Mouse (Mus musculus) MEL (cell line): ENCODE measurements around the gene Herc2.

ENCODE experiments used
- CTCF ChIP-seq, 3 experiments: IDR thresholded peaks in 2 of 3; conservative IDR thresholded peaks in 1 of 3; 2 replicates each; pipeline ENCODE4 v1.5.1; 2011 to 2012; ENCODE audit warnings: low read length in 3 of 3, low read depth in 2 of 3, mild to moderate bottlenecking in 2 of 3, improper control_type of control experiment in 1 of 3, inconsistent platforms in 1 of 3, mixed read lengths in 1 of 3, moderate library complexity in 1 of 3; ENCODE audit not compliant: control insufficient read depth in 1 of 3, insufficient read depth in 1 of 3, poor library complexity in 1 of 3, severe bottlenecking in 1 of 3
- EP300 ChIP-seq, 2 experiments: IDR thresholded peaks; 2 replicates each; pipeline ENCODE4 v1.6.1; 2011; ENCODE audit warnings: improper control_type of control experiment in 2 of 2, low read length in 2 of 2, low read depth in 1 of 2, mild to moderate bottlenecking in 1 of 2
- ZC3H11A ChIP-seq: IDR thresholded peaks from 2 replicates; pipeline ENCODE4 v1.6.1; 2012; ENCODE audit warnings: low read depth, mild to moderate bottlenecking, inconsistent platforms, low read length, improper control_type of control experiment

DNA sequence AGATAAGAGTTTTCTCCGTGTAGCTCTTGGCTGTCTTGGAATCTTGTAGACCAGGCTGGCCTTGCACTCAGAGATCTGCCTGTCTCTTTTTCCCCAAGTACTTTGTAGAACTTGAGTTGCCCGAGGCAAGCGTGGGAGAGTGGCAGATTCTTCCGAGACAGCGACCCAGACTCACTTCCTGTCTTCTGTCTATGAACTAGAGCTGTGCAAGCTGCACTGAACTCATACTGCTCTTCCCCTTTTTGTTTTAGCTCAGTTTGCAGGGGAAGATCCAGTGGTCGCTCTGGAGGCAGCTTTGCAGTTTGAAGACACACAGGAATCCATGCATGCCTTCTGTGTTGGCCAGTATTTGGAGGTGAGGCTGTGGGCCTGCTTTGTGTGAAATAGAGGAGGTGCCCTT is 81.6 kb downstream of the Herc2 start:
- TF ChIP-seq CTCF (IDR thresholded peaks at IDR 0.05 in 2 of 3, conservative IDR thresholded peaks at IDR 0.05 in 1 of 3; ENCODE audit: control insufficient read depth in 1 of 3, insufficient read depth in 1 of 3, low read depth in 2 of 3, low read length in 3 of 3, poor library complexity in 1 of 3, severe bottlenecking in 1 of 3) (no peak), EP300 (IDR thresholded peaks at IDR 0.05; ENCODE audit: low read depth in 1 of 2, low read length in 2 of 2) (no peak), ZC3H11A (no peak)
